Mouse (Mus musculus): ENCODE results near the gene Adgrl4.

- no peak for TF ChIP-seq EP300 (IDR thresholded peaks at IDR 0.05; ENCODE audit: low read length)
- no peak for TF ChIP-seq POLR2A (IDR thresholded peaks at IDR 0.05; ENCODE audit: low read depth, low read length)
- TF ChIP-seq CTCF (conservative IDR thresholded peaks at IDR 0.05 in 1 of 2, IDR thresholded peaks at IDR 0.05 in 1 of 2; ENCODE audit: low read depth in 2 of 2, low read length in 2 of 2) = no peak
- no peak for TF ChIP-seq USF1 (IDR thresholded peaks at IDR 0.05; ENCODE audit: low read depth, low read length)
- TF ChIP-seq KAT2A (IDR thresholded peaks at IDR 0.05; ENCODE audit: insufficient replicate concordance, low read length) = no peak
- TF ChIP-seq GABPA (IDR thresholded peaks at IDR 0.05; ENCODE audit: insufficient replicate concordance, low read depth, low read length) = no peak
- TF ChIP-seq UBTF (IDR thresholded peaks at IDR 0.05; ENCODE audit: low read depth, low read length) = no peak
These were observed 677 bp downstream of the Adgrl4 start for GRCm38 (mm10) chr3:151438364-151438763.

Data from CH12.LX (cell line).